Mouse (Mus musculus): ENCODE measurements around the gene Gm10097. TPM values are rescaled to one million over a fixed set of nuclear protein-coding genes. Genes with fewer than 3 reads are reported as not detected.

Gm10097 gene
- polyA plus RNA-seq, 1 experiment from 2014 or later = 0.08 TPM

- WGBS = 81% methylated on average over 7 of the region's 7 CpGs
- Histone ChIP-seq H3K4me1 (replicated peaks; ENCODE audit: control insufficient read depth, insufficient read depth, low read length) (no peaks in the 10 kb centered on the region), H3K9me3 (ENCODE audit: control insufficient read depth, low read length) (no peaks in the 10 kb centered on the region), H3K4me3 (replicated peaks; ENCODE audit: low read length) (no peak overlapping the region), H3K36me3 (ENCODE audit: control insufficient read depth, insufficient read depth) (no peaks in the 10 kb centered on the region), H3K4me2 (ENCODE audit: low read length) (no peak overlapping the region), H3K27ac (ENCODE audit: low read length) (no peak overlapping the region), H3K27me3 (replicated peaks; ENCODE audit: control insufficient read depth, insufficient read depth, low read length) (no peaks in the 10 kb centered on the region), H3K9ac (replicated peaks; ENCODE audit: low read depth, low read length) (no peak overlapping the region)
- no peak for ATAC-seq
Observed at GRCm38 (mm10) chr10:5045213-5045612, 23.8 kb upstream of the Gm10097 start.

GRCm38 (mm10) chr10:5045671-5046070, 23.3 kb upstream of the Gm10097 start:
- Histone ChIP-seq H3K4me2 (ENCODE audit: low read length) (no peak overlapping the region), H3K9ac (replicated peaks; ENCODE audit: low read depth, low read length) (no peak overlapping the region), H3K27ac (ENCODE audit: low read length) (no peak overlapping the region), H3K36me3 (ENCODE audit: control insufficient read depth, insufficient read depth) (no peaks in the 10 kb centered on the region), H3K9me3 (ENCODE audit: control insufficient read depth, low read length) (no peaks in the 10 kb centered on the region), H3K4me1 (replicated peaks; ENCODE audit: control insufficient read depth, insufficient read depth, low read length) (no peaks in the 10 kb centered on the region), H3K27me3 (replicated peaks; ENCODE audit: control insufficient read depth, insufficient read depth, low read length) (no peaks in the 10 kb centered on the region), H3K4me3 (replicated peaks; ENCODE audit: low read length) (no peak overlapping the region)
- 92% methylated on average over 5 of the region's 5 CpGs for WGBS
- ATAC-seq = no peak

- Histone ChIP-seq H3K27me3 (replicated peaks; ENCODE audit: control insufficient read depth, insufficient read depth, low read length) (no peaks in the 10 kb centered on the region), H3K9me3 (ENCODE audit: control insufficient read depth, low read length) (no peaks in the 10 kb centered on the region), H3K4me1 (replicated peaks; ENCODE audit: control insufficient read depth, insufficient read depth, low read length) (no peaks in the 10 kb centered on the region), H3K4me2 (ENCODE audit: low read length) (no peak overlapping the region), H3K36me3 (ENCODE audit: control insufficient read depth, insufficient read depth) (no peaks in the 10 kb centered on the region), H3K27ac (ENCODE audit: low read length) (no peak overlapping the region), H3K4me3 (replicated peaks; ENCODE audit: low read length) (no peak overlapping the region), H3K9ac (replicated peaks; ENCODE audit: low read depth, low read length) (no peak overlapping the region)
- WGBS = 37% methylated on average over 10 of the region's 10 CpGs
- no peak for ATAC-seq
Observed at GRCm38 (mm10) chr10:5056243-5056735, 12.7 kb upstream of the Gm10097 start.

- no peaks in the 10 kb centered on the region for H3K4me1 ChIP-seq (replicated peaks; ENCODE audit: control insufficient read depth, insufficient read depth, low read length)
- WGBS = 63% methylated on average over 3 of the region's 3 CpGs
- no peaks in the 10 kb centered on the region for H3K27me3 ChIP-seq (replicated peaks; ENCODE audit: control insufficient read depth, insufficient read depth, low read length)
- no peak overlapping the region for H3K27ac ChIP-seq (ENCODE audit: low read length)
- no peak for ATAC-seq
- no peak overlapping the region for H3K4me2 ChIP-seq (ENCODE audit: low read length)
- no peaks in the 10 kb centered on the region for H3K36me3 ChIP-seq (ENCODE audit: control insufficient read depth, insufficient read depth)
- H3K9me3 ChIP-seq (ENCODE audit: control insufficient read depth, low read length) = no peaks in the 10 kb centered on the region
- no peak overlapping the region for H3K4me3 ChIP-seq (replicated peaks; ENCODE audit: low read length)
- no peak overlapping the region for H3K9ac ChIP-seq (replicated peaks; ENCODE audit: low read depth, low read length)
Observed at GRCm38 (mm10) chr10:5056940-5057339, 12.1 kb upstream of the Gm10097 start.

- no peaks in the 10 kb centered on the region for H3K36me3 ChIP-seq (ENCODE audit: control insufficient read depth, insufficient read depth)
- H3K9ac ChIP-seq (replicated peaks; ENCODE audit: low read depth, low read length) = no peak overlapping the region
- no peak overlapping the region for H3K4me3 ChIP-seq (replicated peaks; ENCODE audit: low read length)
- H3K9me3 ChIP-seq (ENCODE audit: control insufficient read depth, low read length) = no peaks in the 10 kb centered on the region
- H3K27me3 ChIP-seq (replicated peaks; ENCODE audit: control insufficient read depth, insufficient read depth, low read length) = no peaks in the 10 kb centered on the region
- no peaks in the 10 kb centered on the region for H3K4me1 ChIP-seq (replicated peaks; ENCODE audit: control insufficient read depth, insufficient read depth, low read length)
- H3K4me2 ChIP-seq (ENCODE audit: low read length) = no peak overlapping the region
- 97% methylated on average over 15 of the region's 15 CpGs for WGBS
- no peak overlapping the region for H3K27ac ChIP-seq (ENCODE audit: low read length)
- no peak for ATAC-seq
Observed at GRCm38 (mm10) chr10:5057661-5058060, 11.3 kb upstream of the Gm10097 start.

- Histone ChIP-seq H3K9me3 (ENCODE audit: control insufficient read depth, low read length) (no peaks in the 10 kb centered on the region), H3K4me3 (replicated peaks; ENCODE audit: low read length) (no peak overlapping the region), H3K27me3 (replicated peaks; ENCODE audit: control insufficient read depth, insufficient read depth, low read length) (no peaks in the 10 kb centered on the region), H3K27ac (ENCODE audit: low read length) (no peak overlapping the region), H3K36me3 (ENCODE audit: control insufficient read depth, insufficient read depth) (no peaks in the 10 kb centered on the region), H3K9ac (replicated peaks; ENCODE audit: low read depth, low read length) (no peak overlapping the region), H3K4me1 (replicated peaks; ENCODE audit: control insufficient read depth, insufficient read depth, low read length) (no peaks in the 10 kb centered on the region), H3K4me2 (ENCODE audit: low read length) (no peak overlapping the region)
- WGBS = 82% methylated on average over 2 of the region's 2 CpGs
- no peak for ATAC-seq
Observed at GRCm38 (mm10) chr10:5058876-5059275, 10.1 kb upstream of the Gm10097 start.

- WGBS = 87% methylated on average over 2 of the region's 2 CpGs
- no peak for ATAC-seq
- no peak overlapping the region for H3K4me3 ChIP-seq (replicated peaks; ENCODE audit: low read length)
Observed at GRCm38 (mm10) chr10:5059983-5060382, 9.0 kb upstream of the Gm10097 start.

GRCm38 (mm10) chr10:5067113-5067512, 1.9 kb upstream of the Gm10097 start:
- H3K4me1 ChIP-seq (replicated peaks; ENCODE audit: control insufficient read depth, insufficient read depth, low read length) = no peaks in the 10 kb centered on the region
- no peak overlapping the region for H3K4me2 ChIP-seq (ENCODE audit: low read length)
- 82% methylated on average over 3 of the region's 3 CpGs for WGBS
- ATAC-seq = no peak
- H3K9me3 ChIP-seq (ENCODE audit: control insufficient read depth, low read length) = no peaks in the 10 kb centered on the region
- no peaks in the 10 kb centered on the region for H3K36me3 ChIP-seq (ENCODE audit: control insufficient read depth, insufficient read depth)
- H3K4me3 ChIP-seq (replicated peaks; ENCODE audit: low read length) = no peak overlapping the region
- no peaks in the 10 kb centered on the region for H3K27me3 ChIP-seq (replicated peaks; ENCODE audit: control insufficient read depth, insufficient read depth, low read length)
- H3K27ac ChIP-seq (ENCODE audit: low read length) = no peak overlapping the region
- H3K9ac ChIP-seq (replicated peaks; ENCODE audit: low read depth, low read length) = no peak overlapping the region

More at GRCm38 (mm10) chr10:5059983-5060382, 9.0 kb upstream of the Gm10097 start:
- H3K4me1 ChIP-seq (replicated peaks; ENCODE audit: control insufficient read depth, insufficient read depth, low read length) = no peaks in the 10 kb centered on the region
- no peak overlapping the region for H3K4me2 ChIP-seq (ENCODE audit: low read length)
- H3K27me3 ChIP-seq (replicated peaks; ENCODE audit: control insufficient read depth, insufficient read depth, low read length) = no peaks in the 10 kb centered on the region
- H3K9ac ChIP-seq (replicated peaks; ENCODE audit: low read depth, low read length) = no peak overlapping the region
- H3K9me3 ChIP-seq (ENCODE audit: control insufficient read depth, low read length) = no peaks in the 10 kb centered on the region
- H3K36me3 ChIP-seq (ENCODE audit: control insufficient read depth, insufficient read depth) = no peaks in the 10 kb centered on the region
- H3K27ac ChIP-seq (ENCODE audit: low read length) = no peak overlapping the region

- Histone ChIP-seq H3K4me3 (replicated peaks; ENCODE audit: low read length) (no peak overlapping the region), H3K27ac (ENCODE audit: low read length) (no peak overlapping the region), H3K9me3 (ENCODE audit: control insufficient read depth, low read length) (no peaks in the 10 kb centered on the region), H3K36me3 (ENCODE audit: control insufficient read depth, insufficient read depth) (no peaks in the 10 kb centered on the region), H3K9ac (replicated peaks; ENCODE audit: low read depth, low read length) (no peak overlapping the region), H3K4me1 (replicated peaks; ENCODE audit: control insufficient read depth, insufficient read depth, low read length) (no peaks in the 10 kb centered on the region), H3K27me3 (replicated peaks; ENCODE audit: control insufficient read depth, insufficient read depth, low read length) (no peaks in the 10 kb centered on the region), H3K4me2 (ENCODE audit: low read length) (no peak overlapping the region)
- 91% methylated on average over 11 of the region's 11 CpGs for WGBS
- ATAC-seq = no peak
Observed at GRCm38 (mm10) chr10:5070168-5070940, 1.4 kb downstream of the Gm10097 start.

GRCm38 (mm10) chr10:5070941-5071231, 1.9 kb downstream of the Gm10097 start:
- WGBS = 89% methylated on average over 3 of the region's 3 CpGs
- no peak overlapping the region for H3K27ac ChIP-seq (ENCODE audit: low read length)
- H3K9ac ChIP-seq (replicated peaks; ENCODE audit: low read depth, low read length) = no peak overlapping the region
- no peaks in the 10 kb centered on the region for H3K27me3 ChIP-seq (replicated peaks; ENCODE audit: control insufficient read depth, insufficient read depth, low read length)
- no peaks in the 10 kb centered on the region for H3K36me3 ChIP-seq (ENCODE audit: control insufficient read depth, insufficient read depth)
- ATAC-seq = no peak
- no peak overlapping the region for H3K4me2 ChIP-seq (ENCODE audit: low read length)
- no peak overlapping the region for H3K4me3 ChIP-seq (replicated peaks; ENCODE audit: low read length)
- no peaks in the 10 kb centered on the region for H3K9me3 ChIP-seq (ENCODE audit: control insufficient read depth, low read length)
- no peaks in the 10 kb centered on the region for H3K4me1 ChIP-seq (replicated peaks; ENCODE audit: control insufficient read depth, insufficient read depth, low read length)
